Mouse (Mus musculus): Measurements from ENCODE around the gene AC124502.3.

GRCm38 (mm10) chr19:5079279-5079678, 40.6 kb downstream of the AC124502.3 start:
- TF ChIP-seq CTCF (IDR thresholded peaks at IDR 0.05; ENCODE audit: low read depth) (no peak), EP300 (IDR thresholded peaks at IDR 0.05; ENCODE audit: low read depth) (no peak)

Measured in liver, embryonic 14.5 days (tissue).